Mouse (Mus musculus): Measurements from ENCODE around the gene St3gal3. TPM values are rescaled to one million over a fixed set of nuclear protein-coding genes. Genes with fewer than 3 reads are reported as not detected.

Gene St3gal3
- polyA plus RNA-seq, 1 experiment from 2014 or later = 8.5 TPM

DNA sequence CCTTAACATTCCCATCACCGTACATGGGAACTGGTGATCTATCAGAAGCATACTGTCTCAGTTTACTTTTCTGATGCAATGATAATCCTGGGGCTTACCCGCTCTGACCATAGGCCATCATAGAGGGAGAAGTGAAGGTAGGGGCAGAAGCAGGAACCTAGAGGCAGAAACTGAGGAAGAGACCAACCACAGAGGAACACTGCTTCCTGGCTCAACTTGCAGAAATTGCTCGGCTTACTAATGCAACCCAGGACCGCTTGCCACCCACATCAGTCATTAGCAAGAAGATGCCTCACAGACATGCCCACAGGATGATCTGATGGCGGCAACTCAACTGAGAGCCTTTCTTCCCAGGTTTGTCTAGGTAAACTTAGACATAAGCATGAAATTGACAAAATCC lies 216.0 kb downstream of the St3gal3 start:
- 90% methylated on average over 5 of the region's 5 CpGs for WGBS

GRCm38 (mm10) chr4:117918261-117918660 lies 216.5 kb downstream of the St3gal3 start:
- ATAC-seq (ENCODE audit: low FRiP score) = no peak
- no peak overlapping the region for H3K9ac ChIP-seq

More for the DNA sequence above, 216.0 kb downstream of the St3gal3 start:
- no peak for ATAC-seq (ENCODE audit: low FRiP score)
- Histone ChIP-seq H3K9ac (no peak overlapping the region), H3K9me3 (no peaks in the 10 kb centered on the region), H3K27ac (no peak overlapping the region), H3K36me3 (replicated peaks) (no peaks in the 10 kb centered on the region), H3K27me3 (peaks cover 11% of the 10 kb centered on the region), H3K4me2 (no peak overlapping the region), H3K4me3 (replicated peaks) (no peak overlapping the region), H3K4me1 (peaks cover 13% of the 10 kb centered on the region)

GRCm38 (mm10) chr4:117917847-117918246 lies 216.9 kb downstream of the St3gal3 start:
- H3K27me3 ChIP-seq = peaks cover 2% of the 10 kb centered on the region; the same call in 1 of the 2 replicates
- no peak for ATAC-seq (ENCODE audit: low FRiP score)
- peaks cover 22% of the 10 kb centered on the region for H3K4me1 ChIP-seq
- H3K4me3 ChIP-seq (replicated peaks) = no peak overlapping the region
- H3K4me2 ChIP-seq = no peak overlapping the region
- H3K9me3 ChIP-seq = no peaks in the 10 kb centered on the region
- 98% methylated on average over 4 of the region's 4 CpGs for WGBS
- no peak overlapping the region for H3K9ac ChIP-seq
- no peak overlapping the region for H3K27ac ChIP-seq
- H3K36me3 ChIP-seq (replicated peaks) = no peaks in the 10 kb centered on the region

More at GRCm38 (mm10) chr4:117918261-117918660, 216.5 kb downstream of the St3gal3 start:
- H3K4me2 ChIP-seq = no peak overlapping the region
- H3K27ac ChIP-seq = no peak overlapping the region
- WGBS = 78% methylated on average over 3 of the region's 3 CpGs
- no peak overlapping the region for H3K4me3 ChIP-seq (replicated peaks)
- no peaks in the 10 kb centered on the region for H3K9me3 ChIP-seq
- H3K4me1 ChIP-seq = peaks cover 18% of the 10 kb centered on the region
- peaks cover 6% of the 10 kb centered on the region for H3K27me3 ChIP-seq
- no peaks in the 10 kb centered on the region for H3K36me3 ChIP-seq (replicated peaks)

DNA sequence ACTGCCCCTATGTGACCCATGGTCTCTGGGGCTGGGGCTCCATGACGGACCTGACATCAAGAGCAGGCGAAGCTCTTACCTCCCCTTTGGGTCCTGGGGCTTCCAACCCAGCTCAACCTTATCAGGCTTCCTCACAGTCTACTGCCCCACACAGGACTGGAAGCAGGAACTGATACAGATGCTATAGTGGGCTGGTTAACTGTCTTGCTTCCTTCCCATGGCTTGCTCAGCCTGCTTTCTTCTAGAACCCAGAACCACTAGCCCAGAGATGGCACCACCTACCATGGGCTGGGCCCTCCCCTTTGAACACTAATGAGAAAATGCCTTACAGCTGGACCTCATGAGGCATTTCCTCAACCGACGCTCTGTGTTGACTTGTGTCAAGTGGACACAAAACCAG lies 217.3 kb downstream of the St3gal3 start:
- Histone ChIP-seq H3K4me2 (no peak overlapping the region), H3K9ac (no peak overlapping the region), H3K4me1 (peaks cover 26% of the 10 kb centered on the region), H3K27ac (no peak overlapping the region), H3K36me3 (replicated peaks) (no peaks in the 10 kb centered on the region), H3K4me3 (replicated peaks) (no peak overlapping the region), H3K27me3 (no peaks in the 10 kb centered on the region), H3K9me3 (no peaks in the 10 kb centered on the region)
- ATAC-seq (ENCODE audit: low FRiP score) = no peak
- 86% methylated on average over 4 of the region's 4 CpGs for WGBS

DNA sequence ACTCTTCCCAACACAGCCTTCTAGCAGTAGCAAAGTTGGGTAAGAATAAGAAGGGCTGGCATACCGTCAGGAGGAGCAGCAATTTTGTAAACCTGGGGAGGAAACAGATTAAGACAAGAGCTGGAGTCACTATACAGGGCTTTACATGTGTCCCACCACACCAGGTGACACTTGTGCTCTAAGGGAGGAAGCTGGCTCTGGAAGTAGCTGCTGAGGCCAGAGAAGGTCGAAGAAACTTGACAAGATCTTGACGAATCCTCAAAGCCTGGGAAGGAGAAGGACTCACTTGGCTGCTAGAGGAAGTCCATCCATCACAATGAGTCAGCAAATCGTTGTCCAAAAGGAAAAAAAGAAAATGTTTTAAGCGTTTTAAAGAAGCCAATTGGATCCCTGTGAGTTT lies 218.3 kb downstream of the St3gal3 start:
- H3K27me3 ChIP-seq = no peaks in the 10 kb centered on the region
- no peak overlapping the region for H3K9ac ChIP-seq
- peaks cover 10% of the 10 kb centered on the region for H3K36me3 ChIP-seq (replicated peaks)
- no peak overlapping the region for H3K4me3 ChIP-seq (replicated peaks)
- no peak overlapping the region for H3K27ac ChIP-seq
- H3K4me2 ChIP-seq = peak overlapping the region; percentile 100; the same call in 1 of the 2 replicates
- peaks cover 35% of the 10 kb centered on the region for H3K4me1 ChIP-seq
- 91% methylated on average over 5 of the region's 5 CpGs for whole genome bisulfite sequencing
- ATAC-seq (ENCODE audit: low FRiP score) = no peak
- H3K9me3 ChIP-seq = no peaks in the 10 kb centered on the region

DNA sequence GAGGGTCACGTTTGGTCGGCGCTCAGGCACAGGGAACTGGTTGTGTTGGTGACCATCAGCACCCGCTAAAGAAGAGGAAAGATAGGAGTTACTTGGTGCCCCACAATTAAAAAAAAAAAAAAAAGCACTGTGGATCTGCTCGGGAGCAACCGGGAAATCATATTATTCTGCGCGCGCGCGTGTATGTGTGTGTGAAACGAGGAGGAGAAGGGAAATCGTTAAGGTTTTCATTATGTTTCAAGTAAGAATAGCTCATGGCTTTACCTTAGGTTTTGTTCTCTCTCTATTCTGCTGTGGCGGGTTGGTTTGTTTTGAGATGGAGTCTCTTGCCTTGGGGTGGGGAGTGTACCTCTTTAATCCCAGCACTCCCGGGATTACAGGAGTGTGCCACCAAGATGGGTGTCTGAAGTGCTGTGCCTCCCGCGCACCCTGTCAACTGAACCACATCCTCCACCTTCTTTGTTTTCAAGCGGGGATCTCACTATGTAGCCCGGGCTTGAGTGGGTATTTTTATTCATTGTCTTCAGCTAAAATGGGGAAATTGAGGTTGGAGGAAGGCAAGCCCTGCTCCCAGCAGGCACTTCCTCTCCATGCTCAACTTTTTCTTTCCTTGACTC lies 219.1 kb downstream of the St3gal3 start:
- no peak for ATAC-seq (ENCODE audit: low FRiP score)

GRCm38 (mm10) chr4:117914591-117915442 lies 219.9 kb downstream of the St3gal3 start, which contains the start of gene Ipo13:
TSS of gene Ipo13 (minus strand) at chr4:117914999.
- ATAC-seq (ENCODE audit: low FRiP score) = peak; percentile 97
- WGBS = under 1% methylated on average over 61 of the region's 61 CpGs
- peaks cover 47% of the 10 kb centered on the region for H3K4me1 ChIP-seq

More for the DNA sequence above, 219.1 kb downstream of the St3gal3 start:
- WGBS = 7% methylated on average over 19 of the region's 19 CpGs
- Histone ChIP-seq H3K9ac (peak overlapping the region; percentile 89), H3K4me2 (peak overlapping the region; percentile 100), H3K4me1 (peaks cover 40% of the 10 kb centered on the region), H3K27ac (no peak overlapping the region), H3K9me3 (no peaks in the 10 kb centered on the region), H3K36me3 (replicated peaks) (peaks cover 17% of the 10 kb centered on the region), H3K27me3 (no peaks in the 10 kb centered on the region), H3K4me3 (replicated peaks) (peak overlapping the region; percentile 78)

DNA sequence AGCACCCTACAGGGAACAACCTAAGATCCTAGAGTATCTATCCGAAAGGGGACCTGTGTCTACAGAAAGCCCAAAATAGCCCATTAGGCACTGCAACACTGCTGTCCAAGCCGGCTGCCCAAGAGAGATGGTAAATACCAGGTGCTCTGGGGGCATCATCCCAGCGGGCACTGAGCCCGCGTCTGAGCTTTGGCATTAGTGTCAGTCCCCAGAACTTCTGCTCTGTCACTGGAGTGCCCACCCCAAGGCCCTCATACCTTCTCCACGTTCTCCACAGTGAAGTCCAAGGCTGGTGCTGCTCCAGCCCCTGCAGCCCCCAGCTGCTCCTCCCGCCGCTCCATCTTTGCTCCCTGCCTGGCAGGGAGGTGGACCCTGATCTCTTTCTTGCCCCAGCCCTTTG lies 220.7 kb downstream of the St3gal3 start:
- peak overlapping the region; percentile 89 for H3K9ac ChIP-seq
- H3K36me3 ChIP-seq (replicated peaks) = peaks cover 27% of the 10 kb centered on the region
- no peaks in the 10 kb centered on the region for H3K9me3 ChIP-seq
- peak overlapping the region; percentile 78 for H3K4me3 ChIP-seq (replicated peaks)
- peak overlapping the region; percentile 100 for H3K4me2 ChIP-seq
- no peaks in the 10 kb centered on the region for H3K27me3 ChIP-seq
- peaks cover 55% of the 10 kb centered on the region for H3K4me1 ChIP-seq
- H3K27ac ChIP-seq = no peak overlapping the region
- ATAC-seq (ENCODE audit: low FRiP score) = no peak
- WGBS = 19% methylated on average over 8 of the region's 8 CpGs

More at GRCm38 (mm10) chr4:117914591-117915442, 219.9 kb downstream of the St3gal3 start, which contains the start of gene Ipo13:
- Histone ChIP-seq H3K4me3 (replicated peaks) (peak within 1 kb of the TSS; percentile 78), H3K27me3 (no peaks in the 10 kb centered on the region), H3K9ac (peak within 1 kb of the TSS; percentile 89), H3K4me2 (peak within 1 kb of the TSS; percentile 100), H3K36me3 (replicated peaks) (peaks cover 24% of the 10 kb centered on the region), H3K27ac (peak within 1 kb of the TSS; percentile 79), H3K9me3 (no peaks in the 10 kb centered on the region)

DNA sequence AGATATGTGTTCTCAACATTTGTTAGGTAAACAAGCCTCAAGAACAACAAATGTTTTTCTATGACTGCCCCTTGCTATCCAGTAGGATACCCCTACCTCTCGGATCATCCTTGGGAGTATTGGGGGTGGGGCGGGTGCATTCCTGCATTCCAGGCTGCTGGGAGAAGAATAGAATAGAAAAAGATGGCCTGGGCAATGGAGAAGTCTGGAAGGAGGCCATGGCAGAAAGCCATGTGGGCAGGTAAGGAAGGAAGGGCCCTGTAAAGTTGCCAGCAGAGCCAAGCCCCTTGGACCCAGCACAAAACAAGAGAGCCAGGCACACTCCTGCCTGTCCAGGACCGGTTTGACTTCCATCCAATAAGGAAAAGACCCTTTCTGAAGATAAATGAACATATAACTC lies 221.3 kb downstream of the St3gal3 start:
- H3K4me1 ChIP-seq = peaks cover 61% of the 10 kb centered on the region
- H3K9me3 ChIP-seq = no peaks in the 10 kb centered on the region
- ATAC-seq (ENCODE audit: low FRiP score) = no peak
- H3K4me3 ChIP-seq (replicated peaks) = peak overlapping the region; percentile 78
- peaks cover 27% of the 10 kb centered on the region for H3K36me3 ChIP-seq (replicated peaks)
- WGBS = 65% methylated on average over 3 of the region's 3 CpGs
- H3K4me2 ChIP-seq = peak overlapping the region; percentile 100
- H3K27me3 ChIP-seq = no peaks in the 10 kb centered on the region
- no peak overlapping the region for H3K27ac ChIP-seq
- H3K9ac ChIP-seq = peak overlapping the region; percentile 89

DNA sequence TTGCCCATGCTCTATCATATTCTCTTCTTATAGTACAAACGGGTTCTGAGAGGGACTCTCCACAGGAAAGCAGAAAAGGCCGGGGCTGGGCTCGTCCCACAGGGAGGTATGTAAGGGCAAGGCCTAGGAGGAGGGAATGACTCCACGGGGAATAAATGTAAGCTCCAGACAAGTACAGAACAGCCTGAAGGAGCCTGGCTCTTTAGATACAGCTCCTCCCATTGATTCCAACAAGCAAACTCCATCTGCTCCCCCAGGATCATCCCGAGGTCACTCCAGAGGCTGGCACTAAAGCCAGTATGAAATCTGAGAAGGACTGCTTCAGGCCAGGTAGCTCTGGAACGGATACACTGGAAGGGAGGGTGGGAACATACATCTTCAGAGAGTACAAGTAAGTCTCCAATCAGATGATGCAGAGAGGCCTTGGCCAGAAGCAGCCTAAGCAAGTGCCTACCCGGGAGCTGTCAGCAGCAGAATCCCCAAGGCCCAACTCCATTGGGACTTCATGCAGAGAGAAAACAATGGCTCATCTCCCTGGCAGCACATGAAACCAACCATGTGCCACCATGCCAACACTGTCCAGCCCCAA lies 221.9 kb downstream of the St3gal3 start:
- peaks cover 67% of the 10 kb centered on the region for H3K4me1 ChIP-seq
- ATAC-seq (ENCODE audit: low FRiP score) = no peak
- H3K27ac ChIP-seq = no peak overlapping the region
- peak overlapping the region; percentile 89; the same call in 1 of the 2 replicates for H3K9ac ChIP-seq
- peak overlapping the region; percentile 78; the same call in 1 of the 2 replicates for H3K4me3 ChIP-seq (replicated peaks)
- 80% methylated on average over 7 of the region's 7 CpGs for WGBS
- H3K27me3 ChIP-seq = no peaks in the 10 kb centered on the region
- H3K36me3 ChIP-seq (replicated peaks) = peaks cover 28% of the 10 kb centered on the region
- peak overlapping the region; percentile 100 for H3K4me2 ChIP-seq
- no peaks in the 10 kb centered on the region for H3K9me3 ChIP-seq

- Histone ChIP-seq H3K27ac (0 out of 2 replicates have a peak overlapping the region, but pooled peaks have one; percentile 5), H3K4me2 (no peak overlapping the region), H3K27me3 (no peaks in the 10 kb centered on the region), H3K4me1 (peaks cover 69% of the 10 kb centered on the region), H3K9ac (no peak overlapping the region), H3K4me3 (replicated peaks) (no peak overlapping the region), H3K9me3 (no peaks in the 10 kb centered on the region), H3K36me3 (replicated peaks) (peaks cover 29% of the 10 kb centered on the region)
- ATAC-seq (ENCODE audit: low FRiP score) = no peak
- WGBS = 96% methylated on average over 13 of the region's 13 CpGs
These were observed 222.6 kb downstream of the St3gal3 start for GRCm38 (mm10) chr4:117912131-117912561.
